Mouse (Mus musculus): ENCODE results near the gene Gfpt2.
"Not testable (repeated sequence)": the region's sequence is repeated elsewhere in the genome, so short reads cannot be mapped to it uniquely, and the experiment has no call there.

Gfpt2 gene

GRCm38 (mm10) chr11:49794342-49795144 lies 565 bp downstream of the Gfpt2 start:
- peak in 1 of 2 experiments; percentile 5 for DNase-seq

- no peak for DNase-seq
Measured at GRCm38 (mm10) chr11:49798931-49799330, 5.0 kb downstream of the Gfpt2 start.

DNA sequence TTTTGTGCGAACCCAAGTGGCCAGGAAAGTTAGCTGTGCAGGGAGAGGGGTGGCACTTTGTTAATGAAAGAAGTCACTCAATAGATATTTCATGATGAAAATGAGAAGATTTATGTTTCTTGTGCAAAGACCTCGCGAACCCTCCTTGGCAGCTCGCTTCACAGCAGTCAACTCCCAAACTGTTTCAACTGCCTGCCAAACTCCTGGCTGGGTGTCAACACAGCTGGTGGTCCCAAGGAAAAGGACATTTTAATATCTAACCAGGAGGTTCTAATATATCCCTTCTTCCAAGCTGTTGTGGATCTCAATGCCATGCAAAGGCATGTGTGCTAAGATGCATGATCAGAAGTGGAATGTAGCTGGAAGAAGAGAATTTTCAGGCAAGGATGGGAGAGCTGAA lies 7.5 kb downstream of the Gfpt2 start:
- DNase-seq, result no peak

- DNase-seq, result no peak
Measured at GRCm38 (mm10) chr11:49803801-49804200, 9.8 kb downstream of the Gfpt2 start.

- no peak for DNase-seq
Measured at GRCm38 (mm10) chr11:49806218-49806617, 12.2 kb downstream of the Gfpt2 start.

DNA sequence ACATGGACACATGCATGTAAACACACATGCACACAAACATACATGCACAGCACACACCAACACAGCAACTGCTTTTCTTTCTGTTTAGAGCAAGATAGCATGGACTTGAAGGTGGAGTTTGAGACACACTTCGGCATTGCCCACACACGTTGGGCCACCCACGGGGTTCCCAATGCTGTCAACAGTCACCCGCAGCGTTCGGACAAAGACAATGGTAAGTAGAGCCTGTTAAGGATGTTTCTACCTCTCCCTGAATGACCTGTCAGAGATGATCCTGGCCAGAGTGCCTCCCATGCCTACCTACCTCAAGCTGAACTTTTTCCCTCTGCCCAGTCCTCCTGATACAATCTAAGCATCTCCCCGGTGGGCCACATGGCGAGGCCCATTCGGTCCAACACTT lies 15.0 kb downstream of the Gfpt2 start:
- no peak for DNase-seq

DNA sequence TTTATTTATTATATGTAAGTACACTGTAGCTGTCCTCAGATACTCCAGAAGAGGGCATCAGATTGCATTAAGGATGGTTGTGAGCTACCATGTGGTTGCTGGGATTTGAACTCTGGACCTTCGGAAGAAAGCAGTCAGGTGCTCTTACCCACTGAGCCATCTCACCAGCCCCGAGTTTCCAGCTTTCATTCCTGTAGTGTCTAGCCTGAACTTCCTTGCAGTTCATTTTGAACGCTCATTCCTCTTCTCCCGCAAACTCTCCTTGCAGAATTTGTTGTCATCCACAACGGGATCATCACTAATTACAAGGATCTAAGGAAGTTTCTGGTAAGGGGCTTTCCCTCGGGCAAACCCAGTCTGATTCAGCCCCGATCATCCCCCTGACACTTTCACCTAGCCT lies 16.7 kb downstream of the Gfpt2 start:
- not testable (repeated sequence) for DNase-seq

DNA sequence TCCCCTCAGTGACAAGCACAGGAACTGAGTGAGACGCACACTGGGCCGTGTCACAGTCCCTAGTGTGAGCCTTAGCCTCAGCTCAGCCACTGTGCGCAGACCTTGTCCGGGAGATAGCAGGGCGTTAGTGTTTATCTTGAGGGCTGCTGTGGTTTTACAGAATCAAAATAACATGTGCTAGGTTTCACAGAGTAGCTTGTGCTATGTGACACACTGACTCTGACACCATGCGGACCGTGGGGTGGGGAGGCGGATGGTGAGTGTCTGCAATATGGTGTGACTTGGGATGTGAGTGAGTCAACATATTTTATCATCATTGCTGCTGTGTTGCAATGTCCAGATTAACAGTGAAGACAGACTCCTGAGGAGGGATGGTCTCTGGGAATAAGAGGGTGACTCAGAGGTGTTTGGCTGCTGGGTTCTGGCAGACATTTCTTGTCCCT lies 17.1 kb downstream of the Gfpt2 start:
- DNase-seq, result no peak

- peak; percentile 15 to 20 for DNase-seq
Measured at GRCm38 (mm10) chr11:49811879-49812278, 17.9 kb downstream of the Gfpt2 start.

DNA sequence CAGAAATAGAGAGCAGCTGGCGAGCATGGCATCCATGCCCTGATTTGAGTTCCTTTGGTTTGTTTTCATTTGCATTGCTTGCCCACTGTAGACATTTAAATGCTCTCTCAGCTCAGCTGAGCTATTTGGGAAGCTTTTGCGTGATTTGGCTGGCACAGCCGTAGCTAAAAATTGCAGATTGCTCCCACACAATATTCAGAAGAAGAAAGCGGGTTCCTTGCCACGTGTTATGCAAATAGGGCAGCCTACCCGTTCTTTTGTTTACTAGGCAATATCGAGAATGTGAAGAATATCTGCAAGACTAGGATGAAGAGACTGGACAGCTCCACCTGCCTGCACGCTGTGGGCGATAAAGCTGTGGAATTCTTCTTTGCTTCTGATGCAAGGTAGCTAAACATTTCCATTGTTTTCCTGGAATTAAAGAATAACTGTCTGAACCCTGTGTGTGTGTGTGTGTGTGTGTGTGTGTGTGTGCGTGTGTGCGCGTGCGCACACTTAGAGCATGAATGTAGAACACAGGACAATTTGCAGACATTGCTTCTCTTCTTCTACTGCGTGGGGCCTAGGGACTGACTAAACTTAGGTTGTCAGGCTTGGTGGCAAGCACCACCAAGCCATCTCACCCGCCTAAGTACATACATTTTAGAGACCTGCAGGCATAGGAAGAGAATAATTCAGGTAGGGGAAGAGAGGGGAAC lies 25.0 kb downstream of the Gfpt2 start:
- no peak for DNase-seq

DNA sequence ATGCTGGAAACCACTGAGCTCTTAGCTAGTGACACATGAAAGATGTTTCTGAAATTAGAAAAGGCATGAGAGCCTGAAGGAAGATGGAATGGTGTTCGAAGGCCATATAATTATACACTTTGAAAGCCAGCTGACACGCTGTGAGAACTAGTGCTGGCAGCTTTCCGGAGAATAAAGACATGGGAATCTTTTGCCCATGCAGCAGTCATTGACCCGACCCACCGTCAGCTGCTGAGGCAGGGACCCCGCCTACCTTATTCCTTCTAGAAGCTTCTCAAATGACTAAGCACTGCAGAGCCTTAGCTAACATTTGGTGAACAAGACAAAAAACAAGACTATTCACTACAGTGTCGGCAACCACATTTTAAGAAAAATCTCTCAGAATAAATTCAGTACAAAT lies 25.7 kb downstream of the Gfpt2 start:
- DNase-seq, result no peak

GRCm38 (mm10) chr11:49820928-49821327 lies 26.9 kb downstream of the Gfpt2 start:
- DNase-seq, result no peak

- DNase-seq, result no peak
Measured at GRCm38 (mm10) chr11:49821546-49821945, 27.6 kb downstream of the Gfpt2 start.

GRCm38 (mm10) chr11:49822337-49822736 lies 28.4 kb downstream of the Gfpt2 start:
- no peak for DNase-seq

GRCm38 (mm10) chr11:49824896-49825295 lies 30.9 kb downstream of the Gfpt2 start:
- DNase-seq, result peak; percentile 75 to 83

DNA sequence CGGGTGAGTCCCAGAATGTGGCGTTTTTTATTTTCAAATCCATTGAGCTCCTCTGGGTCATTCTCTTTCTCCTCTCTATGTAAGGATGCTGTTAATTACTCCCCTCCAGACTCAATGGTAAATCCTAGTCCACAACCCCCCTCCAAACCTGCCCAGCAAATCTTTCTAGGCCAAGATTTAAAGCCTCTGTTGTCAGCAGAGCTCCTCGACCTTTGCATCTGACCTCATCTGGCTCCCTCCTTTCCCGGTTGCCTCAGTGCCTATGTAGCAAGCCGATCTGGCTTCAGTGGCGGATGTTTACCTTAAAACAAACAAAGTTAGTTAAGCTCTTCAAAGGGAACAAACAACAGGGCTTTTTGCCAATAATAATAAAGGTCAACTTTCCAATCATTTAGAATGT lies 33.3 kb downstream of the Gfpt2 start:
- no peak for DNase-seq

GRCm38 (mm10) chr11:49829176-49829745 lies 35.3 kb downstream of the Gfpt2 start:
- DNase-seq, result no peak

GRCm38 (mm10) chr11:49831980-49832379 lies 38.0 kb downstream of the Gfpt2 start:
- no peak for DNase-seq

DNA sequence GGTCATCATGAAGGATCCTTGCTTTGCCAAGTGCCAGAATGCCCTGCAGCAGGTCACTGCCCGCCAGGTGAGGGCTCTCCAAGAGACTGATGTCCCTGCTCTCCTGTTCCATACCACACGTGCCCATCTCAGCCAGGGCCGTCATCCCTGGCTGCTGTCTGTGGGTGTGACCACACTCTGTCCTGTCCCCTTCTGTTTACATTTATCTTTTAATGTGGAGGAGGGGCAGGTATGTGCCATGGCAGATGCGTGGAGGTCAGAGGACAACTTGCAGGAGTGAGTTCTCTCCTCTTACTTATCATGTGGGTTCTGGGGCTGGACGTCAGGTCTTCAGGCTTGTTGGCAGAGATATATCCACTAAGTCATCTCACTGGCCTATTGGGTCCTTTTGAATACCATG lies 39.0 kb downstream of the Gfpt2 start:
- no peak for DNase-seq

DNA sequence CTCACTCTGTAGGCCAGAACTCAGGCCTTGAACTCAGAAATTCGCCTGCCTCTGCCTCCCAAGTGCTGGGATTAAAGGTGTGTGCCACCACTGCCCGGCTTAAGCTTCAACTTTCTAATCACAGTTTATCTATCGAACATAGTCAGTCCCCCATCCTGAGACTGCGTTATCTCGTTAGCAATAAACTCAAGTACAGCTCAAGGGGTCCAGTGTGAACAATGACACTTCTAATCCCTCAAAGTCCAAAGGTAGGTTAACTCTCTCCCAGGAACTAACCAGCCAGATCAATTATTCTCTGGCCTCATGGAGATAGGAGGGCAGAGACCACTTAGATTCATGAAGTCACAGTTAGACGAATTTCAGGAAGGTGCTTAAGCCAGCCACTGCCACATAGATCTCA lies 40.3 kb downstream of the Gfpt2 start:
- DNase-seq, result no peak

- no peak for DNase-seq
Measured at GRCm38 (mm10) chr11:49835257-49835956, 41.4 kb downstream of the Gfpt2 start.

- DNase-seq, result peak; percentile 38 to 68
Measured at GRCm38 (mm10) chr11:49837717-49838407, 43.9 kb downstream of the Gfpt2 start.

GRCm38 (mm10) chr11:49840666-49841065 lies 46.7 kb downstream of the Gfpt2 start:
- DNase-seq, result no peak
